Mouse (Mus musculus) forebrain, embryonic 16.5 days (tissue): Measurements from ENCODE around the gene Ndufa12. TPM values are rescaled to one million over a fixed set of nuclear protein-coding genes. Genes with fewer than 3 reads are reported as not detected.

Experiments
- ATAC-seq: fragments of 200-750 bp; cut with Nextera tagmentation; 2 replicates; pipeline ENCODE4 v1.8.0; 2017; ENCODE audit warnings: mild to moderate bottlenecking, moderate library complexity
- H3K27ac ChIP-seq: fragments of 300-500 bp; sonication (generic); 2 replicates; pipeline ENCODE4 v1.5.1; 2014; ENCODE audit warnings: low read length, control low read depth
- H3K27me3 ChIP-seq: fragments of 300-500 bp; sonication (generic); replicated peaks from 2 replicates; pipeline ENCODE4 v1.6.1; 2014; ENCODE audit warnings: low read length; ENCODE audit not compliant: control insufficient read depth, insufficient read depth
- H3K36me3 ChIP-seq: fragments of 300-500 bp; sonication (generic); 2 replicates; pipeline ENCODE4 v1.6.1; 2014; ENCODE audit not compliant: control insufficient read depth, insufficient read depth
- H3K4me1 ChIP-seq: fragments of 300-500 bp; sonication (generic); replicated peaks from 2 replicates; pipeline ENCODE4 v1.6.1; 2014; ENCODE audit warnings: low read length; ENCODE audit not compliant: control insufficient read depth, insufficient read depth
- H3K4me2 ChIP-seq: fragments of 300-500 bp; sonication (generic); 2 replicates; pipeline ENCODE4 v1.6.1; 2014; ENCODE audit warnings: mild to moderate bottlenecking, low read length, control low read depth
- H3K4me3 ChIP-seq: fragments of 300-500 bp; sonication (generic); replicated peaks from 2 replicates; pipeline ENCODE4 v1.5.1; 2014; ENCODE audit warnings: mild to moderate bottlenecking, low read length, control low read depth
- H3K9ac ChIP-seq: fragments of 300-500 bp; sonication (generic); replicated peaks from 2 replicates; pipeline ENCODE4 v1.6.1; 2014; ENCODE audit warnings: low read depth, low read length, control low read depth
- H3K9me3 ChIP-seq: fragments of 300-500 bp; sonication (generic); 2 replicates; pipeline ENCODE4 v1.6.1; 2016; ENCODE audit warnings: low read length; ENCODE audit not compliant: control insufficient read depth
- WGBS: fragments of 180-500 bp; shearing (Covaris S2); extraction: QIAGEN DNeasy Blood & Tissue Kit; methylation state at CpG from one replicate; pipeline ENCODE4 v1.1.7; 2014; 5-methylcytosine and 5-hydroxymethylcytosine counted together
- polyA plus RNA-seq: library from polyadenylated mRNA; unstranded; fragments of >200 nt; fragmentation: Nextera tagmentation; extraction: Ambion mirVana; gene quantifications from 2 replicates; pipeline ENCODE4 v1.2.1, GENCODE M21; 2015

The Ndufa12 gene
- polyA plus RNA-seq, 1 experiment from 2014 or later, result 273 TPM

- 52% methylated on average over 11 of the region's 11 CpGs for WGBS
- H3K36me3 ChIP-seq, result peaks cover 17% of the 10 kb centered on the region
Observed at GRCm38 (mm10) chr10:94167051-94167750, 31.3 kb upstream of the Ndufa12 start.

GRCm38 (mm10) chr10:94171440-94172130 is 26.9 kb upstream of the Ndufa12 start:
- H3K36me3 ChIP-seq, result peaks cover 12% of the 10 kb centered on the region
- H3K27me3 ChIP-seq, result no peaks in the 10 kb centered on the region
- no peak overlapping the region for H3K4me2 ChIP-seq
- no peak overlapping the region for H3K27ac ChIP-seq
- peak; percentile 55; the same call in 1 of the 2 replicates for ATAC-seq
- peaks cover 18% of the 10 kb centered on the region for H3K4me1 ChIP-seq
- no peak overlapping the region for H3K9ac ChIP-seq
- no peak overlapping the region for H3K4me3 ChIP-seq
- no peaks in the 10 kb centered on the region for H3K9me3 ChIP-seq
- WGBS, result 33% methylated on average over 12 of the region's 12 CpGs

More at GRCm38 (mm10) chr10:94167051-94167750, 31.3 kb upstream of the Ndufa12 start:
- Histone ChIP-seq H3K27ac (no peak overlapping the region), H3K4me3 (no peak overlapping the region), H3K9me3 (no peaks in the 10 kb centered on the region), H3K4me1 (peaks cover 12% of the 10 kb centered on the region), H3K4me2 (no peak overlapping the region), H3K9ac (no peak overlapping the region), H3K27me3 (no peaks in the 10 kb centered on the region)
- ATAC-seq, result peak; percentile 18; the same call in 1 of the 2 replicates

GRCm38 (mm10) chr10:94172137-94172536 is 26.4 kb upstream of the Ndufa12 start:
- H3K9me3 ChIP-seq, result no peaks in the 10 kb centered on the region
- H3K27me3 ChIP-seq, result no peaks in the 10 kb centered on the region
- no peak overlapping the region for H3K4me2 ChIP-seq
- ATAC-seq, result no peak
- no peak overlapping the region for H3K27ac ChIP-seq
- H3K36me3 ChIP-seq, result peaks cover 12% of the 10 kb centered on the region
- H3K9ac ChIP-seq, result no peak overlapping the region
- WGBS, result 34% methylated on average over 11 of the region's 11 CpGs
- no peak overlapping the region for H3K4me3 ChIP-seq
- peaks cover 14% of the 10 kb centered on the region for H3K4me1 ChIP-seq

GRCm38 (mm10) chr10:94172706-94173105 is 25.8 kb upstream of the Ndufa12 start:
- H3K36me3 ChIP-seq, result peaks cover 12% of the 10 kb centered on the region
- H3K9ac ChIP-seq, result no peak overlapping the region
- H3K27ac ChIP-seq, result no peak overlapping the region
- H3K27me3 ChIP-seq, result no peaks in the 10 kb centered on the region
- no peaks in the 10 kb centered on the region for H3K9me3 ChIP-seq
- H3K4me3 ChIP-seq, result no peak overlapping the region
- ATAC-seq, result peak; percentile 49; the same call in 1 of the 2 replicates
- peaks cover 14% of the 10 kb centered on the region for H3K4me1 ChIP-seq
- H3K4me2 ChIP-seq, result no peak overlapping the region
- 7% methylated on average over 6 of the region's 6 CpGs for WGBS

GRCm38 (mm10) chr10:94174652-94175051 is 23.9 kb upstream of the Ndufa12 start:
- no peak overlapping the region for H3K4me3 ChIP-seq
- ATAC-seq, result no peak
- H3K4me1 ChIP-seq, result peaks cover 14% of the 10 kb centered on the region
- WGBS, result 83% methylated on average over 7 of the region's 7 CpGs
- H3K27me3 ChIP-seq, result no peaks in the 10 kb centered on the region
- H3K36me3 ChIP-seq, result peaks cover 8% of the 10 kb centered on the region
- H3K27ac ChIP-seq, result no peak overlapping the region
- no peaks in the 10 kb centered on the region for H3K9me3 ChIP-seq
- no peak overlapping the region for H3K4me2 ChIP-seq
- H3K9ac ChIP-seq, result no peak overlapping the region

- Histone ChIP-seq H3K9ac (no peak overlapping the region), H3K36me3 (peaks cover 3% of the 10 kb centered on the region; the same call in 1 of the 2 replicates), H3K9me3 (no peaks in the 10 kb centered on the region), H3K4me2 (no peak overlapping the region), H3K27me3 (no peaks in the 10 kb centered on the region), H3K27ac (no peak overlapping the region), H3K4me3 (no peak overlapping the region), H3K4me1 (no peaks in the 10 kb centered on the region)
- no peak for ATAC-seq
- 21% methylated on average over 4 of the region's 4 CpGs for WGBS
Observed at GRCm38 (mm10) chr10:94183199-94183598, 15.3 kb upstream of the Ndufa12 start.

GRCm38 (mm10) chr10:94204973-94205372 is 6.5 kb downstream of the Ndufa12 start:
- Histone ChIP-seq H3K27ac (no peak overlapping the region), H3K27me3 (no peaks in the 10 kb centered on the region), H3K9me3 (no peaks in the 10 kb centered on the region), H3K4me1 (peaks cover 8% of the 10 kb centered on the region; the same call in 1 of the 2 replicates), H3K4me3 (no peak overlapping the region), H3K4me2 (no peak overlapping the region), H3K9ac (no peak overlapping the region), H3K36me3 (peaks cover 2% of the 10 kb centered on the region; the same call in 1 of the 2 replicates)
- ATAC-seq, result no peak
- 93% methylated on average over 4 of the region's 4 CpGs for WGBS

- Histone ChIP-seq H3K4me1 (peaks cover 3% of the 10 kb centered on the region; the same call in 1 of the 2 replicates), H3K27ac (peak overlapping the region; percentile 33; the same call in 1 of the 2 replicates), H3K36me3 (peaks cover 4% of the 10 kb centered on the region; the same call in 1 of the 2 replicates), H3K9me3 (no peaks in the 10 kb centered on the region), H3K27me3 (no peaks in the 10 kb centered on the region), H3K9ac (no peak overlapping the region), H3K4me3 (no peak overlapping the region), H3K4me2 (no peak overlapping the region)
- 50% methylated on average over 6 of the region's 6 CpGs for WGBS
- peak; percentile 92 for ATAC-seq
Observed at GRCm38 (mm10) chr10:94210718-94211618, 12.4 kb downstream of the Ndufa12 start.
